Mouse (Mus musculus): ENCODE results near the gene Ankrd55.

The Ankrd55 gene

DNA sequence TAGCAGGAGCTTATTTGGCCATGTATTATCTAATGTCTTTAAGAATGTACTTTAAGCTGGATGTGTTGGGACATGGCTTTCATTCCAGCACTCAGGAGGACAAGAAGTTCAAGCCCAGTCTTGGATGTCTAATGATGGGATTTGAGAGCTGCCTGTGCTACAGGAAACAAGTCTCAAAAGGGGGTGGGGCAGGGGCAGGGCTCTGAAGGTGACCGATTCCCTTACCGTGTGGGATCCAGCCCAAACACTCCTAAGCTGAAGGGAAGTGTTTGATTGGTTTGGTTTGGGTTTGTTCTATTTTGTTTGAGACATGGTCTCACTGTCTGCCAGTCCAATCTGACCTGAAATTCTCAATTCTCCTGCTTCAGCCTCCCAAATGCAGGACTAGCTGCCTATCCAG, 93.2 kb downstream of the Ankrd55 start:
- no peak for DNase-seq (ENCODE audit: low spot score)

DNA sequence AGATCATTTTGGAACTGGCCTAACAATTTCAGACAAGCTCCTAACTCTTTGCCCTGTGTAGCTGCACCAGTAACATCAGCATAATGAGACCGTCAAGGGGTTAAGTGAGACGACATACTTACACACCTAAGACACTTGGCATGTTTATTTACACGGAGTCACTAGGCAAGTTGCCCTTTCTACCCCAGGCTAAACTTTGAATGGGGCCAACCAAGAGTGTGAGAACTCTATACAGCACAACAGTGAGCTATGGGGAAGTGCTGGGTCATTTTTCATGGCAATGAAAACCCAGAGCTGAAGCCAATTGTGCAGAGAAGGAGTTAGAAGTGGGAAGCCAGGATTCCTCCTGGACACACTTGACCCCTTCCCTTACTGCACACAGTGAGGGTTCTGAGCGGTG, 94.2 kb downstream of the Ankrd55 start:
- no peak for DNase-seq (ENCODE audit: low spot score)

- no peak for DNase-seq (ENCODE audit: low spot score)
Observed at GRCm38 (mm10) chr13:112382956-112383355, 94.7 kb downstream of the Ankrd55 start.

DNA sequence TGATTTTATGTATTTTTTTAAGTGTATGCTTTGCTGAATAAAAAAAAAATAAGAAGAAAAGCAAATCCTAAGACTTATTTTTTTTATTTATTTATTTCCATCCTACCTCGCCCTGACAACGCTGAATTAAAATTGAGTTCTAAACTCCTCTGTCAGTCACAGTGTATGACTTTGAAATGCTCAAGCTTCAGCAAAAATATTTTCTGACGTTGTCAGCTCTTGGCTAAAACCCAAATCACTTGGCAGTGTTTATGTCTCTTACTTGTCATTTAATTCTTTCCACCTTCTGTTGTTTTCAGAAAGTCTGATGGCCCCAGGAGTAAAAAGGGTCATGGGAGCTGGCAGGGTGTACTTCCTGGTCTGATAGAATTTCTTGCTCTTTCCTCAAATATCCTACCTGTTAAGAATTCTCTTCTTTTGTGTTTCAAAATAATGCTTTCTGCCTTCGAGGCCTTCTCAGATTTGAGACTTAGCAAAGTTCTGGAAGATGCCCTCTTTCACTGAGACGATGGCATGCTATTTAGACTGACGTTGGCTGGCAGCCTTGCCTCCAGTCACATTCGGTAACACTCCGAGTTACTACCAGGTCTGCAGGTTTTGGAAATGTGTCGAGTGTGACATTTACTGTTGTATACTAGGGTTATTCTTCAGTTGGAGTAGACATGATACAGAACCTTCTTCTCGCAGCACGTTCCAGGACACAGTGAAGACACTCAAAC, 95.8 kb downstream of the Ankrd55 start:
- no peak for DNase-seq (ENCODE audit: low spot score)

DNA sequence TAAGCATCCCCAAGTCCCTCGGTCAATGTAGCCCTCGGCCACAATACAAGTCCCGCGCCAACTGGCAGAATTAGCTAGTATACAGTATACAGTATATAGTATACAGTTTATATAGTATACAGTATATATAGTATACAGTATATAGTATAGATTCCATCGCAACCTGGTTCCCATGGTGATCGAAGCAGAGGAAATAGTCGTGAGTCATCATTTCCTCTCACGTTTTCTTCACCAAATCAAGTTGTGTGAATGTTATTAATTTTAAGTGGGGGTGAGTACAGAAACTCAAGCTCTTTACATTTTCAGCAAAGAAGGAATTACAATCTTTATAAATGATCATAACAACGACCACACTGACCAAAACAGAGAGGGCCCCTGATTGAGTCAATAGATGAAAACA, 96.8 kb downstream of the Ankrd55 start:
- DNase-seq (ENCODE audit: low spot score): no peak

DNA sequence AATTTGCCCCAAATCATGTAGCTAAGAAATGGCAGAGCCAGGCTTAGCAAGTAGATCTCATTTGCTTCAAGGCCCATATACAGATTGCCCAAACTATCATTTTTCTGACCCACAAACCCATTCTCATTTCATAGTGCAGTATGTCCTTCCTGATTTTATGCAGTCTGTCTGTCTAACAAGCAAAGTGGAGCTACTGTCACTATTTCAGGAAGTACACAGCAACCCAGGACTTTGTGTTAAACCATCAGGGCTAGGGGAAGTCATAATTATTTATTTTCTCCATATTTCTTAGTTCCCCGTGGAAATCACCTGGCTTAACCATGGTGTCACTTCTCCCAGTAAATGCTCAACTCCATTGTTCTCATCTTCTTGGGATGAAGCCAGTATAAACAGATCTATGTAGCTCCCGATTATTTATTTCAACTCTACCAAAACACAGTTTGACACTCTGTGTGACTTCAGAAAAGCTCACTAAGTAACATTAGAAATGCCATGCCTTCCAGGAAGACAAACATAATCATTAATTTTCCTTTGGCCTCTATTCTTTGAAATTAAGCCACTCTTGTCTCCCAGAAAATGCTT, 98.3 kb downstream of the Ankrd55 start:
- DNase-seq (ENCODE audit: low spot score): no peak

DNA sequence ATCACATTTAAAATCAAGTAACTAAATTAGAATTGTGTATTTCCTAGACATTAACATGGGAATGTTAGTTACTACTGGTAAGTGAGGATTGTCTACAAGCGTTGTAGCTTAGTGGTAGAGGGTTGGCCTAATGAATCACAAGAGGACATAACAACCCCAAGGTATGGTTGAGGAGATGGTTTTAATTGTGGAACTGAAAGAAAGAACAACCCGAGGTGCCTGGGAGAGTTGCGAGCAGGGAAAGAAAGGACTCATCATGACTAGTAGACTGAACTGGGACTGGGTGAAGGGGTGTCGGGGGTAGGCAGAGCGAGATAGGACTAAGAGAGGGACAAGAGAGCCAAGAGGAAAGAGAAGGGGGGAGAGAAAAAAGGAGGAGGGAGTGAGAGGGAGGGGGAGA, 99.0 kb downstream of the Ankrd55 start:
- DNase-seq (ENCODE audit: low spot score): no peak

DNA sequence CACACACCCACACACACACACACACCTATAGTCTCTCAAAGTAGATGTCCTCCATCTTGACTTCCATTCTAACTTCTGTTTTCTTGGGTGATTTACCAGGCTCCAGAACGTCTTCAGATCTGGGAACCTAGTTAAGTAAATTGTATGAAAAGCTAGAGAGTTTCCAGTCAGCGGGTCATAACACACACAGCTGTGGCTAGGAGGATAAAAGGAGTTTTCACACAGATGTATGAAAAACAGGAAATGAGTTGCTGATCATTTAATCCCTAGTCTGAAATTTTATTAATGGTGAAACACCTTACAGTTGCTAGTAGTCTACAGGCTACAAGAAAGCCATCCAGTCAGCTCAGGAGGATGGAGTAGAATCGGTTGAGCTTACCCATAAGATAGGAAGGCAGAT, 99.9 kb downstream of the Ankrd55 start:
- no peak for DNase-seq (ENCODE audit: low spot score)

- no peak for DNase-seq (ENCODE audit: low spot score)
Observed at GRCm38 (mm10) chr13:112390206-112390605, 102.0 kb downstream of the Ankrd55 start.

- no peak for DNase-seq (ENCODE audit: low spot score)
Observed at GRCm38 (mm10) chr13:112391354-112391753, 103.1 kb downstream of the Ankrd55 start.

- DNase-seq (ENCODE audit: low spot score): no peak
Observed at GRCm38 (mm10) chr13:112393356-112393755, 105.1 kb downstream of the Ankrd55 start.

DNA sequence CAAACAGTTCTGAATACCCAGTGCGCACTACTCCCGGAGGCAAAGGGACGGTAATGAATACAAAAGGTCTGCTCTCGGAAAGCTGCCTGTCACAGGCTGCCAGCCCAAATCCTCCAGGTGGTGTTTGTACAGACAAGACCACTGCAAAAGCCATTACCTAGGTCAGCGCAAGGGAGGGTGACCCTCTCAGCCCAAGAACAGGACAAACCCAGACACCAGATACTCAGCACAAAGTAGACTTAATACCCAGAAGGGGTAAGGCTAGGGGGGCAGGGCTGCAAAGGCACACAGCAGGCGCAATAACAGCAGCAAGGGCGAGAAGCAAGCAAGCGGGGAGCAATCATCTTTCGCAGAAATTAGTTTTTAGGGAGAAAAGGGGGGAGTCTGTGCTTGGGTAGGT, 106.0 kb downstream of the Ankrd55 start:
- no peak for DNase-seq (ENCODE audit: low spot score)

GRCm38 (mm10) chr13:112404723-112405122, 116.5 kb downstream of the Ankrd55 start:
- no peak for DNase-seq (ENCODE audit: low spot score)

- no peak for DNase-seq (ENCODE audit: low spot score)
Observed at GRCm38 (mm10) chr13:112405184-112405583, 116.9 kb downstream of the Ankrd55 start.

GRCm38 (mm10) chr13:112406618-112407017, 118.4 kb downstream of the Ankrd55 start:
- DNase-seq (ENCODE audit: low spot score): no peak

- DNase-seq (ENCODE audit: low spot score): no peak
Observed at GRCm38 (mm10) chr13:112407181-112407700, 119.0 kb downstream of the Ankrd55 start.

GRCm38 (mm10) chr13:112407776-112408490, 119.7 kb downstream of the Ankrd55 start:
- DNase-seq (ENCODE audit: low spot score): no peak

DNA sequence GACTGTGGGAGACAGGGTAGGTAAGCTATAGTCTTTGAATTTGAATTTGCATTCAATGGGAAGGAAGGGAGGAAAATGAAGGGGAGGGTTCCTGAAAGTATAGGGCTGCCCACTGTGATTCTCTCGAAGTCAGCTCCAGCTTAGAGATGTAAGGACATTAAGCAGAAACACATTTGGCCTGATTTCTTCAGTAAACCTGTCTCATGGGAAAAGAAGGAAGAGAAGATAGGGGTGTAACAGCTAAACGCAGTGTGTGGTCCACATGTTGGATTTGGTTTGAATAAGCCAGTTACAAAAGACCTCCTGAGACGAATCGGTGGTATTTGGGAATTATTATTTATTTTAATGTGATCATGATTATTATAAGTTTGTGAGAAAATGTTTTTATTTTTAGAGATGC, 120.5 kb downstream of the Ankrd55 start:
- DNase-seq (ENCODE audit: low spot score): no peak

GRCm38 (mm10) chr13:112409331-112409730, 121.1 kb downstream of the Ankrd55 start:
- no peak for DNase-seq (ENCODE audit: low spot score)

DNA sequence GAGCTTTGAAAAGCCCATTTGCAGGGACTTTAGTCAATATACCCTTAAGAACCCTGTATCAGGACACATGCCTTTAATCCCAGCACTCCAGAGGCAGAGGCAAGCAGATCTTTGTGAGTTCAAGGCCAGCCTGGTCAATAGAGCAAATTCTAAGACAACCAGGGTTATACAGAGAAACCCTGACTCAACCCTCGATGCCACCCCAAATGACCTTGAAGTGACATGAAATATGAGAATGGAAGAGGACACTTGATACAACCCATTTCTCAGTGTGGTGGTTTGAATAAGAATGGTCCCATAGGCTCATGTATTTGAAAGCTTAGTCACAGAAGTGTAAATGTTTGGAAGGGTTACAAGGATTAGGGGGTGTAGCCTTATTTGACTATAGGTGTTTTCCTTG, 121.6 kb downstream of the Ankrd55 start:
- no peak for DNase-seq (ENCODE audit: low spot score)

- no peak for DNase-seq (ENCODE audit: low spot score)
Observed at GRCm38 (mm10) chr13:112410461-112410860, 122.2 kb downstream of the Ankrd55 start.

DNA sequence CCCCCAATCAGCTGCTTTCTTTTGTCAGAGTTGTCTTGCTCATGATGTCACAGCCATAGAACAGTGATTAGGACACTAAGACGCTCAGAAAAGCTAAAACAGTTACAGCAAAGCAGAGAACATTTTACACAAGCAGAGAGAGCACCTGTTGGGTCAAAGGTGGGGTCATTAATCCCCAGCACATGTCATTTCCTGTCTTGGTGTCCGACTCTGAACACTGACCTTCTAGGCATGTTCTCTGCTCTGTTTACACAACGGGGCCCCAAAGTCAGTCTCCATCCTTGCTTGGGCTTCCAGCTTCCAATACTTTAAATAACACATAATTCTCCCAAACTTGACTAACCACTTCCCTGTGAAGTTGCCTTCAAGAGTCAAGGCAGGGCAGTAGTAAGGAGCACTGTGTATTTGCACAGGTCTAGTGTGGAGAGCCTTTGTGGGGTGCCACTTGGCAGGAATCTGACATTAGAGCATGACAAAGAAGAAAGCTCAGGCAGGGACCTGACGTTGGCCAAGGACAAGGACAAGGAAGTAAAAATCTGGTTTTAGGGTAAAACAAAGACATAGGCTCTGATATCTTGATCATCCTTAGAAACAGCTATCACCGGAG, 123.1 kb downstream of the Ankrd55 start:
- DNase-seq (ENCODE audit: low spot score): no peak

DNA sequence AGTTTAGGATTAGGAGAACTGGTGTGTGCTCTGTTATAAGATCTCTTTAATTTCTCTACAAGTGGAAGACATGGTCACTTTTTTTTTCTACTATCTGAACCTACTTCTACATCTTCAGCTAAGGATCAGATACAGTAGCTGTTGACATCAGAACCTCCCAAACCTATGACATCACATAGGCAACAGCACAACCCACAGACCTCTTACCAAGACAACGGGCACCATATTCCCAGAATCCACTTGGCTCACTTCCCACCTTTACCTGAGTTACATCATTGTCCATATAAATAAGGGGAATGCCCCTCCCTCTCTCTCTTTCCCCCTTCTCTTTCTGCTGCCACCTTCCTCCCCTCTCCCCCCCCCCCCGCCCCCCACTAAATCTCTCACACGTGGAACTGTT, 124.0 kb downstream of the Ankrd55 start:
- DNase-seq (ENCODE audit: low spot score): no peak

Data from ovary, postnatal 36 days (tissue).